Mouse (Mus musculus) right cerebral cortex, postnatal 36 days (tissue): ENCODE measurements around the gene Sectm1b.
"Not testable (repeated sequence)": the region's sequence is repeated elsewhere in the genome, so short reads cannot be mapped to it uniquely, and the experiment has no call there.

Experiments used
- DNase-seq, 2 experiments: peaks; one replicate each; pipeline ENCODE4 v3.0.0; 2022; ENCODE audit warnings: low spot score in 2 of 2, mixed read lengths in 1 of 2

The Sectm1b gene

GRCm38 (mm10) chr11:121069662-121070061, 6.3 kb upstream of the Sectm1b start:
- not testable (repeated sequence) for DNase-seq

DNA sequence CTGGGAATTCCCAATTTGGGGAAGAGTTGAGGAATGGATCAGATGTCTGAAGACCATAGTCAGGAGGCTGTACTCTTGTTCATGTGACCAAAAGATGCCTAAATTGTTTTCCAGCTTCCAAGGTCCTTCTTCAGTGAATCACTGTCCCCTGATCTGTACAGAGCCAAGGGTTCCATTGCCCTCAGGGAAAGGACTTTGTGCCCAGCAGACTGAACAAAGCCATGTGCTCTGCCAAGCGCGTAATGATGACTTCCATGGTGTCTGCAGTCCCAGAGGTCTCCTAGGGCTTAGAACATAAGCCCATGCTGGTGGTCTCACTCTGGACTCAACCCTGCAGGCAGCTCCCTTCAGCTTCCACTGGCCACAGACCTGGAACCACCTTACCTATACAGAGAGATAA, 4.5 kb upstream of the Sectm1b start:
- DNase-seq = no peak

DNA sequence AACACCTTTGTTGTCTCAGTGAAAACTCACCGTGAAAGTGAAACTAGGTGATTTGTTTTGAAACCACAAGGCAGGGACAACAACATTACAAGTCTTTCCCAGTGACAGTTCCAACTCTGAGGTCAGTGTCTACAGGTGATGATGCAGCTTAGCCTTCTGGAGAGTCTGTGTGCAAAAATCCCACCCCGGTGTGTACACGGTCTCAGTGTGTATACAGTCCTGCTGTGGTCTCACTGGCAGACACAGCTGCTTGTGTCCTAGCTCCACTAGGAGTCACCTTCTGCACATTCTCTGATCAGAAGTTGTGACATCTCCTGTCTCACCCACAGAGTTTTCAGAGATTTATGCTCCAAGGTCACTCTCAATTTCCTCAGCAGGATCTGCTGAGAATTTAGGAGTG, 828 bp upstream of the Sectm1b start:
- DNase-seq = no peak

DNA sequence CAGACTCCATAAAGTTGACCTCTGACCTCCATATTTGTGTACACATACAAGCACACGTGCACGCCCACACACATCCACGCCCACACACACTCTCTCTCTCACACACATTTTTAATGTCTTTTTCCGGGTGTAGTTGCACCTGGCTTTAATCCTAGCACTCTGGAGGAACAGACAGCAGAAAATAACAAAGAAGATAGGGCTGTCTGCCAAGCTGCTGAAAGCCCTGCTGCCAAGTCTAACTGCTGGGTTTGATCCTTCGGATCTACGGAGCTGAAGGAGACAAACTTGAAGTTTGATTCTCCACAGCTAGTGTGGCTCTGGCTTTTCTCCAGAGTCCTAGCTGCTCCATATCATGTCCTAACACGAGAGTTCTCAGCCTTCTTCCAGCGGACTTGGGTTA, 1.8 kb downstream of the Sectm1b start:
- no peak for DNase-seq

- not testable (repeated sequence) for DNase-seq
Measured at GRCm38 (mm10) chr11:121060401-121061067, 2.8 kb downstream of the Sectm1b start.

DNA sequence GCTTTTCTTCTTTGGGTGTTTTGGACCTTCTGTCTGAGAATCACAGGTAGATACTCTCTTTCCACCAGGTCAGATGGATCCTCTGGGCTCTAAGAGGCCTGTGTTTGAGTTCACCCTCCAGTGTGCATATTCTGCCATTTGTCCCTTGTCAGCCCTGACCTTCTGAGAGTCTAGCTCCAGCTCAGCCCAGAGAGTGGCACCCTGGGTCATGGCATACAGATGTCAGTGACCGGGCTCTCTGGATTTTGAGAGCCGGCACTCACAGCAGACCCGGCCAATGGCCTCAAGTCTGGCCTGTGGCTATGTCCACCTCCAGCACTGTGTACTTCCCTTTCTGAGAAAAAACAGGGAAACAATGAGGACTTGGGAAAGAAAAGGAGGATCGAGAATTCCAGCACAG, 3.9 kb downstream of the Sectm1b start:
- DNase-seq = no peak

- no peak for DNase-seq
Measured at GRCm38 (mm10) chr11:121058956-121059355, 4.4 kb downstream of the Sectm1b start.

DNA sequence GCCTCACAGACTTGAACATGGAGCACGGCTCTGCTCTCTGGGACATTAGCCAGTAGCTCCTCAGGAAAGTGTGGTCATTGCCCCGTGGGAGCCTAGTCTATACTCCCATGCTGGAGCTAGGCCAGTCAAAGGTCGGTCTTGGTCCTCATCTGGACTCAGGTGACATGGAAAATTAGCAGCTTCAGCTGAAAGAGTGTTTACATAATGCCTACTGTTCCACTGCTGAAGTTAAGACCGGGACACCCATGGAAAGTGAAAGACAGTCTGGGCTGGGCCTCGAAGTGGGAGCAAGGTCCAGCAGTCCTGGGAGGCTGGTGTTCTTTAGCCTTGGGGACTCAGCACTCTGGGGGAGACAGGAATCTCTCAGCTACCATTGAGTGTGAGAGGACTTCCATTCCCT, 5.2 kb downstream of the Sectm1b start:
- no peak for DNase-seq

- DNase-seq = no peak
Measured at GRCm38 (mm10) chr11:121056536-121057236, 6.7 kb downstream of the Sectm1b start.

- peak; percentile 37 to 43 for DNase-seq
Measured at GRCm38 (mm10) chr11:121053536-121053935, 9.8 kb downstream of the Sectm1b start.

- no peak for DNase-seq
Measured at GRCm38 (mm10) chr11:121052387-121052786, 11.0 kb downstream of the Sectm1b start.

DNA sequence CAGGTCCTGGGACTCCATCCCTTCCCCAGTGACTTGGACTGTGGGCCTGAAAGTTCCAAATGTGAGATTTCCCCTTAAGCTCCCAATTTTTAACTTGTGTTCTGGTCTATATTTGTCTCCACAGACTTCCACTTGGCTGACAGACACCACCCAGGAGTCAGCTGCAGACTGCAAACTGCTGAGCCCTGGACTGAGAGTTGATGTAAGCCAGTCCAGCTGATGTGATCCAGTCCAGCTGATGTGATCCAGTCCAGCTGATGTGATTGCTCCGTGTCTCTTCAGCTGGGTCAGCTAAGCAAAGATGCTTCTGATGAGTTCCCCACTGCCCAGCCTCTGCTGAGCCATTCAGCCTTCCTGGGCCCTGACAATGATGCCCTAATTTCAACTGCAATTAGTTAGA, 11.6 kb downstream of the Sectm1b start:
- DNase-seq = no peak

DNA sequence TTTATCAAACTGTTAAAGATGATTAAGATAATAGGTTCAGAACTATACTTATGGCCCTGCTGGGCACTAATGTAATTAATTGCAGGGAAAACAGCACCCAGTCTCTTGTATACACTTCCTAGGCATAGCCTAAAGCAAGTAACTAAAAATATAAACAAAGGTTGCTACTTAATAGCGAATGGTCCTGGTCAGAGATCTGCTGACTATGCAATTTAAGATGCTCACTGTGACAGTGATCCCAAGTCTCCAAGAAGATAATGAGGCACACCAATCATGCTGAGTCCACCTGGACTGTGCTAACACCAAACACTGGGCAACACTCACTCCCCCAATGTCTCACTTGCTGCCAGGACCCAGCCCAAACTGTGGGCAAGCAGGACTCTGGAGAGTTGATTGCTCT, 13.5 kb downstream of the Sectm1b start:
- DNase-seq = no peak

DNA sequence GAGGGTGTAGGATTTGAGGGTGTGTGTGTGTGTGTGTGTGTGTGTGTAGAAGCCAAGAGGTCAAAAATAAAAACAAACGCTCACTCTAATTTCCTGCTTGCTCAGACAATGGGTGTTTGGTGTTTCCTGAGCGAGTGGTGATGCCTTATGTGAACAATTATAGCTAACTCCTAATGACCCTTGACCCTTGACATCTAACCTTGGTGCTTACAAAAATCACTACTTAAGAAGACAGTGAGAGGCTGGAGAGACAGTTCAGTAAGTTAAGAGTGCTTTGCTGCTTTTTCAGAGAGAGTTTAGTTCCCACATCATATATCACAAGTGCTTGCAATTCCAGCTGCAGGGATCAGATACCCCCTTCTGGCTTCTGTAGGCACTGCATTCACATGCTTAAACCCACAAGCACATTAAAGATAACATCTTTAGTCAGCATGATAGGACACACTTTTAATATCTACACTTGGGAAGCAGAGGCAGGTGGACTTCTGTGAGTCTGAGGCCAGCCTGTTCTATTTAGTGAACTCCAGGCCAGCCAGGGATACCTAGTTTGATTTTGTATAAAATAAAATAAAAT, 15.5 kb downstream of the Sectm1b start:
- no peak for DNase-seq

DNA sequence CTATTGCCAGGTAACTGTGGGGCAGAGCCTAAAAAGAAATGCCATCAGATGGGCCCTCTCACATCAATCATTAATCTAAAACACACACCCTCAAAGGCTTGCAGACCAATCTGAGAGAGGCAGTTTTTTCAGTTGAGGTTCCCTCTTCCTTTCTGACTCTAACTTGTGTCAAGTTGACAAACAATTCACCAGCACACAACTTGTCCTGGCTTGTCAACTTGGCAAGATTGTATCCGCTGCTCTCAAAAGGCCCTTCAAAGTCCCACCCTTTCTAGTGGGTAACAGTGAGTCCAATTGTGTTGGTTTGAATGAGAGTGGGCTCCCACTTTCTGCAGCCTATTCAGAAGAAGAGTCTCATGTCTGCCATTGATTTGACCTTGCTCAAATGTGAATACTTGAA, 18.1 kb downstream of the Sectm1b start:
- DNase-seq = no peak

DNA sequence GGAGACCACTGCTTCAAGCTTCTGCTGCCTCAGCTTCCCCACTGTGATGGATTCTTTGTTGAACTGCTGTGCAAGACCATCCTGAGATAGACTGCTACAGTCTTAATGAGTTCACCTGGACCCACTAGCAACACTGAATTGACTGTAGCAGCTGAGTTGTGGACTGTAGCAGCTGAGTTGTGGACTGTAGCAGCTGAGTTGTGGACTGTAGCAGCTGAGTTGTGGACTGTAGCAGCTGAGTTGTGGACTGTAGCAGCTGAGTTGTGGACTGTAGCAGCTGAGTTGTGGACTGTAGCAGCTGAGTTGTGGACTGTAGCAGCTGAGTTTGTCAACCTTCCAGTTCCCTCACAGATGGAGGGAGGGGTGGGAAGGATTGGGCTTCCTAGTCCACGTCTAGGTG, 20.3 kb downstream of the Sectm1b start:
- not testable (repeated sequence) for DNase-seq

- no peak for DNase-seq
Measured at GRCm38 (mm10) chr11:121042480-121042879, 20.9 kb downstream of the Sectm1b start.

GRCm38 (mm10) chr11:121041636-121042035, 21.7 kb downstream of the Sectm1b start:
- DNase-seq = no peak

- peak; percentile 56 to 64 for DNase-seq
Measured at GRCm38 (mm10) chr11:121041212-121041611, 22.2 kb downstream of the Sectm1b start.

GRCm38 (mm10) chr11:121039302-121039701, 24.1 kb downstream of the Sectm1b start, which contains the start of gene Cd7:
Gene Cd7, minus strand, starts transcription at chr11:121039418.
- no peak for DNase-seq

DNA sequence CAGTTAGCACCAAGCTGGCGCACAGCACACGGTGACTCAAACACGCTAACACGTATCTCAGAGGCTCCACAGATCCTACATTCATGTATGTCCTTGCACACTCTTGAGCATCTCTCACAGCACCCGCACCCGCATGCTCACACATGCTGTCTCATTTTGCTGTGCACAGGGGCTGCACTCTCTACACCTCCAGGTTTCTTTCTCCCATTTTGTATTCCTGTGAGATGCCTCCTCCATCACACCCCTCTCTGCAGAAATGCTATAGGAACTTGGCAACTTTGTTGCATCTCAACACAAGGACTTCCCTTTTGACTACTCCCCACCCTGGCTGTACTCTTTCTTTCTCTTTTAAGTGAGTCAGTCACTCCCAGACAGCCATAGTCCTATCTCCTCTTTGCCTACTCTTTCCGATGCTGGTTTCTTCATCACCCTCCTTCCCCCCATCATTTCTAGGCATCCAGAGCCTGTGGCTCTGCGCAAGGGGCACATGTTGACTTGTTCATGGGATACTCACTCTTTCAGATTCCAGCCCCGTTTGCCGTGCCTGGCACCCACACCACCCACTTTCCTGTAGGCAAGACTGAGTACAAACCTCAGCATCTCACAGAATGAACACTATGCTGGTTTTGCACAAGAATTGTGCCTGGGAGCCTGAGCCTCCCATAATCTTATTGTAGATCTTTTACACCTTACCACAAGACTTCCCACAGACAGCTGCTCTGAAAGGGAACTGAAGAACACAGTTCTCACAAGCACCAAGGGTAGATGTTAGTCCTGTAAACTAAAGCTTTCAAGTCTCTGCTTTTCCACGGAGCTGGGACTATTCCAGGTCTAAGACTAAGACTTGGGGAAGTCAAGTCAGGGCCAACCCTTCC, 24.8 kb downstream of the Sectm1b start:
- DNase-seq = peak; percentile 43 to 50

DNA sequence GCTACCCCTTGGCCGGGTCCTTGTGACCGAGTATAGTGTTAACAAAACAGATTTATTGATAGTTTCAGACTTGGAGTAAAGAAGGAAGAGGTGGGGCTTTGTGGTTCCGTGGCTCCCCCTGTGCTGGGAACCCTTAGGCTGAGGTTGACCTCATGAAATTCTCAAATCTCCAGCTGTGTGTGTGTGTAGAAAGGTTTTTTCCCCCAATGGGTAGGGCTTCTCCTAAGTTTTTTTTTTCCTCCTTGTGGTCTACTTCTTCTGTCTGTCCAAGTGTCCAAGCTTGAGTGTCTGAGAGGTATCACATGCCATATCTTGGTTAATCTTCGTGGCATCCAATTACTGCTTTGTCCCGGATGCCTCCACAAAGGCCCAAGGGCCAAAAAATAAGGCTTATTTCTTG, 30.3 kb downstream of the Sectm1b start:
- DNase-seq = no peak
